Mouse (Mus musculus): ENCODE results near the gene Olfr1016.

DNA sequence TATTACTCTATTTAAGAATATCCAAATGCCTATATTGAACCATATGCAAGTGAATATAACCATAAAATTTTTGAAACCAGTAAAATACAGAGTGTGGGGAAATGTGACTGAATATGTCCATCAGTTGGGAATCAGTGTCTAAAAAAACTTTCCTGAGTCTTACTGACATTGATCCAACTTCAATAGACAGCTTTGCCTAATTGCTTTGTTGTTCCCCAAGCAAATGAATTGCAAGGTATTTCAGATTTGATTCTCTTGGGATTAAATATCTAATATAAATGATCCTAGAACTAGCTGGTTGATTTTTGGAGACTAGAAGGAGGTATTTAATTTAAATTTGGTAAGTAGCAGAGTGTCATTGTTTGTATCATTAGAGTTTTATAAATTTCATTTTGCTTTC, 29.9 kb downstream of the Olfr1016 start, which contains the start of gene Olfr1014:
- TF ChIP-seq CTCF (IDR thresholded peaks at IDR 0.05; ENCODE audit: extremely low read depth, insufficient read length, insufficient replicate concordance, low read depth, low read length) (no peak), POLR2A (IDR thresholded peaks at IDR 0.05; ENCODE audit: low read depth, low read length) (no peak)

Measured in small intestine, adult 2 months (tissue).